Mouse (Mus musculus) myocyte (in vitro differentiated cells): ENCODE data around the gene Osbpl8. TPM values are rescaled to one million over a fixed set of nuclear protein-coding genes. Genes with fewer than 3 reads are reported as not detected.

Experiments
- H3K27me3 ChIP-seq: one replicate; pipeline ENCODE4 v1.6.1; 2011; ENCODE audit not compliant: control insufficient read depth, insufficient read depth, insufficient read length
- H3K36me3 ChIP-seq: one replicate; pipeline ENCODE4 v1.6.1; 2011; ENCODE audit not compliant: control insufficient read depth, insufficient read depth
- H3K4me2 ChIP-seq: one replicate; pipeline ENCODE4 v1.6.1; 2011; ENCODE audit warnings: low read depth, control low read depth
- H3K4me3 ChIP-seq: one replicate; pipeline ENCODE4 v1.5.1; 2011; ENCODE audit warnings: mild to moderate bottlenecking, control low read depth, moderate library complexity
- H3K79me2 ChIP-seq: one replicate; pipeline ENCODE4 v1.6.1; 2011; ENCODE audit not compliant: control insufficient read depth, insufficient read depth
- H3ac ChIP-seq: one replicate; pipeline ENCODE4 v1.6.1; 2011; ENCODE audit not compliant: control insufficient read depth, insufficient read length
- CEBPB ChIP-seq: IDR thresholded peaks from 2 replicates; pipeline ENCODE4 v1.6.1; 2011; ENCODE audit warnings: mild to moderate bottlenecking, moderate library complexity; ENCODE audit not compliant: poor library complexity, insufficient read depth, severe bottlenecking
- E2F4 ChIP-seq: IDR thresholded peaks from one replicate; pipeline ENCODE4 v1.6.1; 2011; ENCODE audit warnings: mild to moderate bottlenecking, control low read depth, moderate library complexity; ENCODE audit not compliant: insufficient read depth
- MAX ChIP-seq: IDR thresholded peaks from one replicate; pipeline ENCODE4 v1.6.1; 2011; ENCODE audit warnings: low read depth, mild to moderate bottlenecking, control low read depth
- MYOD1 ChIP-seq, 3 experiments: IDR thresholded peaks; one replicate each; pipeline ENCODE4 v1.6.1; 2011; ENCODE audit warnings: control low read depth in 2 of 3, low read depth in 2 of 3, mild to moderate bottlenecking in 2 of 3, moderate library complexity in 1 of 3; ENCODE audit not compliant: insufficient read length in 2 of 3, control insufficient read depth in 1 of 3
- MYOG ChIP-seq, 3 experiments: IDR thresholded peaks; one replicate each; pipeline ENCODE4 v1.6.1; 2011; ENCODE audit warnings: control low read depth in 2 of 3, low read depth in 2 of 3, mild to moderate bottlenecking in 2 of 3; ENCODE audit not compliant: insufficient read length in 2 of 3, control insufficient read depth in 1 of 3, insufficient read depth in 1 of 3
- POLR2A ChIP-seq: IDR thresholded peaks from one replicate; pipeline ENCODE4 v1.6.1; 2011; ENCODE audit warnings: low read depth, mild to moderate bottlenecking, control low read depth, moderate library complexity; ENCODE audit not compliant: insufficient read length
- POLR2AphosphoS2 ChIP-seq: IDR thresholded peaks from one replicate; pipeline ENCODE4 v1.6.1; 2011; ENCODE audit warnings: low read depth, control low read depth; ENCODE audit not compliant: insufficient read length
- REST ChIP-seq: IDR thresholded peaks from one replicate; pipeline ENCODE4 v1.6.1; 2011; ENCODE audit warnings: mild to moderate bottlenecking, control low read depth, moderate library complexity; ENCODE audit not compliant: insufficient read depth, insufficient read length
- SRF ChIP-seq: IDR thresholded peaks from one replicate; pipeline ENCODE4 v1.6.1; 2011; ENCODE audit warnings: low read depth; ENCODE audit not compliant: control insufficient read depth, insufficient read length
- TCF12 ChIP-seq: IDR thresholded peaks from one replicate; pipeline ENCODE4 v1.6.1; 2011; ENCODE audit warnings: mild to moderate bottlenecking, control low read depth; ENCODE audit not compliant: poor library complexity, insufficient read depth, severe bottlenecking
- TCF3 ChIP-seq: IDR thresholded peaks from one replicate; pipeline ENCODE4 v1.6.1; 2011; ENCODE audit warnings: low read depth, control low read depth; ENCODE audit not compliant: insufficient read length
- USF1 ChIP-seq: IDR thresholded peaks from one replicate; pipeline ENCODE4 v1.6.1; 2011; ENCODE audit warnings: low read depth, mild to moderate bottlenecking, control low read depth, moderate library complexity
- polyA plus RNA-seq: library from polyadenylated mRNA; unstranded; fragments of >200 nt; fragmentation: generic; extraction: Trizol; gene quantifications from one replicate; pipeline ENCODE4 v1.2.1, GENCODE M21; 2012; ENCODE audit warnings: missing spikeins

Osbpl8 gene
- polyA plus RNA-seq, 1 experiment = 5.3 TPM

DNA sequence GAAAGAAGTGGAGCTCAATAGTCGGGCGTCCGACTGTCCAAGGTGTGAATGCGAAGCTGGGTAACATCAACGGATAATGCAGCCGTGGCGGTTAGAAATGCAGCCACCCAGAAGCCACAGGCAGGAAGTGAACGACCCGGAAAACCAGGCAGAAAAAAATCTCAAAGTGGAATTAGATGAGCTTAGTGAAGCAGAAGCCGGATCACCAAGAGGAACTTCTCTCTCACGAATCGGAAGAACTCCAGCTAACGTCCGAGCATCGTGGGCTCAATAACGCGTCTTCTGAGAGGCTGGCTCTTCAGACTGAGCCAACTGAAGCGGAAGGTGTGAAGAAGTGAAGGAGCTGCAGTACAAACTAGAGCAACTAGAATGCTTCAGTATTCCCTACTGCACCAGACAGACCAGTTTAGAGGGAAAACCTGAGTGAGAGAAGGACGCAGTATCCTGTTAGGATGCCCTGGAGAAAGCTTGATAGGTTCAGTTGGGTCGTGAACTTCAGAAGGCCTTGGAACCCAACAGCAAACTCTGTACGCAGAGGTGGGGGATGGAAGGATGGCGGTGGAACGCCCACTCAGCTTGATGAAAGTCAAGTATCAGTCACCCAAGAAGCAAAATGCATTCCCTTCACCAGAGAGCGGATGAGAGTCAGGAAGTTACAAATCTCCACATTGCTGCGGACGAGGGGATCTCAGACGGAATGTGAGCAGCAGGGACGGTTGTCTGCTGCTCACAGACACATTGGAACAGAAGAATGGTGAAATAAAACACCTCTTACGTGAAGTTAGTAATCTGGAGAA lies 8.0 kb upstream of the Osbpl8 start:
- no peak overlapping the region for H3ac ChIP-seq
- no peaks in the 10 kb centered on the region for H3K79me2 ChIP-seq
- no peak overlapping the region for H3K4me3 ChIP-seq
- no peaks in the 10 kb centered on the region for H3K36me3 ChIP-seq
- H3K27me3 ChIP-seq = no peaks in the 10 kb centered on the region
- H3K4me2 ChIP-seq = no peak overlapping the region
- TF ChIP-seq MYOG (IDR thresholded peaks at IDR 0.05; ENCODE audit: control insufficient read depth in 1 of 3, insufficient read depth in 1 of 3, insufficient read length in 2 of 3, low read depth in 2 of 3) (no peak), TCF3 (no peak), TCF12 (no peak), MYOD1 (IDR thresholded peaks at IDR 0.05; ENCODE audit: control insufficient read depth in 1 of 3, insufficient read length in 2 of 3, low read depth in 2 of 3) (no peak), SRF (no peak), E2F4 (no peak), USF1 (no peak), POLR2AphosphoS2 (no peak), REST (no peak), POLR2A (no peak), MAX (no peak), CEBPB (no peak)

DNA sequence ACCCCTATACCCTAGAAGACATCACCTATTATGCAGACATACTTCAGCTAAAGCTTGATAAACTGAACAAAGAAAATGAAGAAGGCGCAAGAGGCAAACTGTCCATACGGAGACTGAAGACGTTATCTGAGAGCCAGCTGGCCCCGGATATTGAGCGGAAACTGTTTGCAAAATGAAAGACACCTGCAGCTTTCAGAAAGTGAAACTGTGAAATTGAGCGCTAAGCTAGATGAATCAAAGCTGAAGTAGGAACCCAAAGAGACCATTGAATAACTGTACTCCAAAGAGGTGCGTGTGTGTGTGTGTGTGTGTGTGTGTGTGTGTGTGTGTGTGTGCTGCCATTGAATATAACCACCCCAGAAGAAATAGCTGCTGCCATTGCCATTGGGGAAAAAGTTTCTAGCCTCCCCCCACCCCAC lies 7.3 kb upstream of the Osbpl8 start:
- Histone ChIP-seq H3ac (no peak overlapping the region), H3K36me3 (no peaks in the 10 kb centered on the region), H3K4me3 (no peak overlapping the region), H3K27me3 (no peaks in the 10 kb centered on the region), H3K79me2 (no peaks in the 10 kb centered on the region), H3K4me2 (no peak overlapping the region)
- TF ChIP-seq MYOG (IDR thresholded peaks at IDR 0.05; ENCODE audit: control insufficient read depth in 1 of 3, insufficient read depth in 1 of 3, insufficient read length in 2 of 3, low read depth in 2 of 3) = no peak

DNA sequence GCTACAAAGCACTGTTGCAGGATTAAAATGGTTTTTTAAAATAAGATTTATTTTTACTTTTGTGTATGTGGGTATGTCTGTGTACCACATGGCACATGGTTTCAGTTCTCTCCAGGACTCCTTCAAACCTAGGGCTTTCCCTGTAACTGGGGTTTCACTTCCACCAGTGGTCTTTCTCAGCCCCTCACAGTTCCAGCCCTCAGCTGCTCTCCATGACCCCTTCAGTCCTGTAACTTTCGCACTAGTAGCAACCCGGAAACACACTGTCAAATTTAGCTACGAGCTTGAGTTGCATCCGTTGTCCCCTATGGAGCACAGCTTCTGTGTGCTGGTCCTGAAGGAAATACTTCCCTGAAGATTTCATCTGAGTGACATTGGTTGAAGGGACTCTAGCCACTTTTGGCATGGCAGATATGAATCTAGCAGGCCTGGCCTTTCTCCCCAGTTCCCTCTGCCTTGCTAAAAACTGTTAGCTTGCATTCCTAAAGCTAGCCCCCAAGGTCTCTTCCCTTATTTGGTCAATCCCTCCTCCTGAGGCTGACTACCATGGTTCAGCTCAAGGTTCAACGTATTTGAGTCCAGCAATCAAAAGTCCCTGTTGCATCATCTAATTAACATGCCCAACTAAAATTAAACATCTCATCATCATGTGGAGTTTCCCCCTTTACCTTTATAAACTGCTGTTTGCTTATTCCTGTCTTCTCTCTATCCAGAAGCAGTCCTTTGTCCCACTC lies 4.6 kb upstream of the Osbpl8 start:
- Histone ChIP-seq H3ac (no peak overlapping the region), H3K4me2 (no peak overlapping the region), H3K27me3 (no peaks in the 10 kb centered on the region), H3K79me2 (no peaks in the 10 kb centered on the region), H3K4me3 (no peak overlapping the region), H3K36me3 (no peaks in the 10 kb centered on the region)
- TF ChIP-seq TCF12 = no peak
- TF ChIP-seq TCF3 = no peak
- TF ChIP-seq SRF = peak; percentile 84
- TF ChIP-seq MYOD1 (IDR thresholded peaks at IDR 0.05; ENCODE audit: control insufficient read depth in 1 of 3, insufficient read length in 2 of 3, low read depth in 2 of 3) = no peak
- no peak for TF ChIP-seq E2F4
- no peak for TF ChIP-seq MAX
- peak; percentile 43; the same call in 1 of the 2 replicates for TF ChIP-seq CEBPB
- no peak for TF ChIP-seq MYOG (IDR thresholded peaks at IDR 0.05; ENCODE audit: control insufficient read depth in 1 of 3, insufficient read depth in 1 of 3, insufficient read length in 2 of 3, low read depth in 2 of 3)
- no peak for TF ChIP-seq USF1

DNA sequence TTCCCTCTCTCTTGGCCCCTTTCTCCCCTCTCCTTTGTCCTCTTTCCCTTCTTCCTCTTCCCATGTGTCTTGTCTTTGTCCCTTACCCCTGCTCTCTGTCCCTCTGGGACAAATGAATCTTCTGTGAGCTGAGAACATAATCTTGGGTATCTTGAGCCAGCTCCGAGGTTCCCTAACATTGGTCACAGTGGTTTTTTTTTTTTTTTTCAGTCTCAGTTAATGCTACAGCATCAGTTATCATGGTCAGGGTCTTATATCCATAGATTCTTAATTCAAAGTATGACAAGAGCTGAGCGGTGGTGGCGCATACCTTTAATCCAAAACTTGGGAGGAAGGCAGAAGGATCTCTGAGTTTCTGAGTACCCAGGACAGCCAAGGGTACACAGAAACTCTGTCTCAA lies 4.0 kb upstream of the Osbpl8 start:
- TF ChIP-seq MYOD1 (IDR thresholded peaks at IDR 0.05; ENCODE audit: control insufficient read depth in 1 of 3, insufficient read length in 2 of 3, low read depth in 2 of 3) (no peak), MYOG (IDR thresholded peaks at IDR 0.05; ENCODE audit: control insufficient read depth in 1 of 3, insufficient read depth in 1 of 3, insufficient read length in 2 of 3, low read depth in 2 of 3) (no peak), SRF (no peak), POLR2A (no peak), MAX (no peak), REST (no peak), TCF12 (no peak), CEBPB (no peak), POLR2AphosphoS2 (no peak), TCF3 (no peak), E2F4 (no peak), USF1 (no peak)
- H3K27me3 ChIP-seq = no peaks in the 10 kb centered on the region
- H3K36me3 ChIP-seq = no peaks in the 10 kb centered on the region
- H3ac ChIP-seq = no peak overlapping the region
- no peak overlapping the region for H3K4me3 ChIP-seq
- no peak overlapping the region for H3K4me2 ChIP-seq
- H3K79me2 ChIP-seq = peaks cover under 1% of the 10 kb centered on the region

DNA sequence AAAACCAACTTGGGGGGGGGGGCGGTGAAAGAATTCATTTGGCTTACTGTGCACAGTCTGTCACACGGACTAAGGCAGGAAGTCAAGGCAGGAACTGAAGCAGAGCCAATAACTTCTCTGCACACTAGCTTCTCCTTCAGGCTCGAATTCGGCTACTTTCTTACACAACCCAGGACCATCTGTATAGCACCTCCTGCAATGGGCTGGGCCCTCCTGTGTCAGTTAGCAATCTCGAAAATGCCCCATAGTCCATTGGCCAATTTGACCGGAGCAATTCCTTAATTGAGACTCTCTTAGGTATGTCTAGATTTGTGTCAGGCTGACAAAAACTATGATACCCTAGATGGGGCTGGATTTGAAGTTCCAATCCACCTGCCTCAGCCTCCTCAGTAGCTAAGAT lies 3.2 kb upstream of the Osbpl8 start:
- Histone ChIP-seq H3ac (no peak overlapping the region), H3K4me3 (no peak overlapping the region), H3K27me3 (no peaks in the 10 kb centered on the region), H3K36me3 (no peaks in the 10 kb centered on the region), H3K79me2 (peaks cover 8% of the 10 kb centered on the region), H3K4me2 (no peak overlapping the region)
- TF ChIP-seq MYOD1 (IDR thresholded peaks at IDR 0.05; ENCODE audit: control insufficient read depth in 1 of 3, insufficient read length in 2 of 3, low read depth in 2 of 3) (no peak), E2F4 (no peak), TCF3 (no peak), REST (no peak), SRF (no peak), USF1 (no peak), MYOG (IDR thresholded peaks at IDR 0.05; ENCODE audit: control insufficient read depth in 1 of 3, insufficient read depth in 1 of 3, insufficient read length in 2 of 3, low read depth in 2 of 3) (no peak), MAX (no peak), TCF12 (no peak), CEBPB (no peak), POLR2AphosphoS2 (no peak), POLR2A (no peak)
